Mouse (Mus musculus) left cerebral cortex, adult 8-10 months (tissue): ENCODE results near the gene Trib3. TPM values are rescaled to one million over a fixed set of nuclear protein-coding genes. Genes with fewer than 3 reads are reported as not detected.
"Not testable (repeated sequence)": the region's sequence is repeated elsewhere in the genome, so short reads cannot be mapped to it uniquely, and the experiment has no call there.

Source experiments
- DNase-seq, 2 experiments: peaks; one replicate each; pipeline ENCODE4 v3.0.0; 2022; ENCODE audit warnings: low spot score in 2 of 2
- total RNA-seq, 4 experiments: library from RNA; stranded (reverse); gene quantifications; 2 replicates each; pipeline ENCODE4 v1.2.4; 2022

Trib3 gene
- total RNA-seq, 4 experiments from 2014 or later, result 0.84 to 2.1 (median 1.5) TPM

DNA sequence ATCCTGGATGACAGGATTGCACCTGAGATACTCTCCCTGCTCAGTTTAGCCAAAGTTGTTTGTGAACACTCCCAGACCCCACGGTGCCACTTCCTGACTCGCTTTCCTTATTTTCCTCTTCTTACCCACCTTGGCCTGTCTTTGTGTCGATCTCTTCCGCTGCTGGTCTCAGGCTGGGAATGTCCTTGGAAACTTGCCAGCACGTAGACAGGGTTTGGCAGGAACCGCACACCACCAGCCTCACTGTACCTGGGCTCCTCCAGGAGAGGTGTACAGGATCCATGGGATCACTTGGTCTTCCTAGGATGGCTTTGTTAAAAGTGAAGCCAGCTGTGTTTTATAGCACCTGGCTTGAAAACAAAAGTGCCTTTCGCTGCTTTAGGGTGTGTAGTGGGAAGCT lies 30.8 kb downstream of the Trib3 start:
- DNase-seq, result no peak

DNA sequence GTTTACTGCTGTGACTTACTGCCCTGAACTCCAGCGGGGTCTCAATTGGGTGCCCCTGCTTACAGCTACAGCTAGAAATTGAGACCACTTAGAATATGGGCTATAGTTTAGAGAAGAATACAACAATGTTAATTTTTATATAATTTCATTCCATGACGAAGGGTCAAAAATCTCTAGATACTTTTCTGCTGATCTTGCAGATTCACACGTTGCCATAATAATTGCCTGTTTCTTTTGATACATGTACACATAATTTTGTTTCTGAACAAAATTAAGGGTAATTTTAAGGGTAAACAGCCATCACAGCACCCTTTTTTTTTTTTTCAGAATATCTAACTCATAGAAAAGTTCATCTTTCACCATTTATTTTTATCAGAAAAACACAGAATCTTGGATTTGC lies 36.6 kb downstream of the Trib3 start:
- no peak for DNase-seq

DNA sequence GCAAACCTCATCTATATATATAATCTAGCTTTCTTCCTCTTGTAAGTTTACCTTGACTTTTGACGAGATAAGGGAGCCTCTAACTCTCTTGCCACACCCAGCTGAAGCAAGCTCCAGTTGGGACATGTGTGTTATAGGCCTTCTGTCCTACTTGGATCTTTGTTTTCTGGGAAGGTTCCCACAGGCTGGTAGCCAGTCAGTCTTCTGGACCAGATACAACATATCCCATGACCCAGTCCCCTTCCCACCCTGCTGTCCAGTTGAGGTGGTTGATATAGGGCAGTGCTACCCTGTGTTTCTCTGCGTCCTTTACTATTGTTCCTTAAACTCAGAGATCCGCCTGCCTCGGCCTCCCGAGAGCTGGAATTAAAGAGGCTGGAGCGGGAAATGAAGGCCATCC lies 38.4 kb downstream of the Trib3 start:
- DNase-seq, result no peak

DNA sequence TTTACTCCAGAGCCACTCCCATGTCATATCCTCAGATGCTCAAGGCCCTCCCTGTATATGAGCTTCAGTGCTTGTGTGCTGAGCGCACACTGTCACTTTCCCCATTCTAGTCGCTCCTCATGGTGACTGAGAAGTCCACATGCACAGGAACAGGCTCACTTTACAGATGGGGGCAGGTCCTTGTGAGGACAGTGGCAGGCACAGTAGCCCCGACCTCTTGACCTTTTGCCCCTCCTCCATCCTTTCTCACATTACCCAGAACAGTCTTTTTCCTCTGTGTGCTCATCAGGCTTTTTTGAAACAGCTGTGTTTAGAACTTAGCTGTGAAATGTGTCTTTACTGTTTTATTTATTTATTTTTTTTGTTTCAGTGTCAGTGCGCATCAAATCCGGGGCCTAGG lies 40.1 kb downstream of the Trib3 start:
- no peak for DNase-seq

DNA sequence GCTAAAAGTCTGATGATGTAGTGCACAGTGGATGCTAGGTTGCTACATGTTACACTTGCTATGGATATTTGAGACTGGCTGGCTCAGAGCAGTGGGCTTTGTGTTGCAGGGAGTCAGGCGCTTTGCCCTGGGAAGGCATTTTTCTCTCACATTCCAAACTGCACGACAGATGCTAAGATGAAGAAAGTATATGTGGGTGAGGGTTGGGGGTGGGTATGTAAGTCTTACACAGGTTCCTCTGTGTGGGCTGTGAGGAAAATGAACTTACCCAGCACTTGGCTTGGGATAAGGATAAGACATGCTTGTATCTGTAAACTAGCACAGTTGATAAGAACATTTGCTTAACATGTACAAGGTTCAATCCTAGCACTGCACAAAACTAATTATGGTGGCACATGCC lies 41.0 kb downstream of the Trib3 start:
- DNase-seq, result peak in 1 of 2 experiments; percentile 46

DNA sequence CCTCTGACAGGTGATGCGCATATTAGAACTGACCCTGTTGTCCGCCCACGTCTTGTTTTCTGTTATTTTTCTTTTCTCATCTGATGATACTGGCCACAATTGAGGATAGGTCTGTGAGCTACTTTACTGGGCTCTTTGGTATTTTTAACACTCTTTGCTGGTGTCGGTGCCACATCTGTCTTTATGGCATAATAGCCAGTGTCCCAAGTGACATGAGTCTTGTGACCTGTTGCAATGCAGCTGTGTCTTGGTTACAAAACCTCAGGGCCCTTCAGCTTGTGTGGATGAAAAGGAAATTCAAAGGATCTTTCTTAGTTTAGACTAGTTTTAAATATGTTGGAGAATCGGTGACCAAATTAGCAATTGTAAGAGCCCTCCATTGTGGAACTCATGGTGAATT lies 49.3 kb downstream of the Trib3 start:
- no peak for DNase-seq

DNA sequence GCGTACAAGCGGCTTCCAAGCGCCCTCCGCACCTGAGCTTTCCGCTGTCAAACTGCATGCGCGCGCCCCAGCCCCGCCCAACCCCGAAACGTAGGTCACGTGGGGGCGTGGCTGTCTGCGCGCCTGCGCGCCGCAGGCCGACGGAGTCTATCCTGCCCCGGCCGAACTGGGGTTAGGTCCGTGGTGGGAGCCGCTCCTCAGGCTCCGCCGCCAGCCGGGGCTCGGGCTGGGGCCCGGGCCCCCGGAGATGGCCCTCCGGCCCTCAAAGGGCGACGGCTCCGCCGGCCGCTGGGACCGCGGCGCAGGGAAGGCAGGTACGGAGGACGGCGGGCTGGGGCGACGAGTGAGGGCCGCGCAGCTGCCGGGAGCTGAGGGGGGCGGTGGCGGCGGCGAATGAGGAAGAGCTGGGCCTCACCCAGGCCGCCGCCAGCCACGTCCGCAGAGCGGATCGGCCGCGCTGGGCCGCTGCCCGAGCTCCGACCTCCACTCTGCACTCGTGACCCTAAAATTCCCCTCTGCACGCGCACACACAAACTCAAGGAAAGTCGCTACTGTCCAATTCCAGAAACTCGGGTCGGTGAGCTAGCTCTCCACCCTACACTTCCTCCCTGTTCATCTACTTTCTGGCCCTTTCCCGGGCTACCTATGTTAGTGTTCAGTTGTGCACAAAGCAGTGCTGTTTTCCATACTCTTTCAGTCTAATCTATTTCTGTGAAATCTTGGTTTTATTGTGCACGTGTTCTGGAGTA lies 49.9 kb downstream of the Trib3 start, which contains the start of gene Tbc1d20:
Gene Tbc1d20 (plus strand): TSS at position 102 of the 749 bp plus-strand sequence.
- peak; percentile 75 to 88 for DNase-seq

DNA sequence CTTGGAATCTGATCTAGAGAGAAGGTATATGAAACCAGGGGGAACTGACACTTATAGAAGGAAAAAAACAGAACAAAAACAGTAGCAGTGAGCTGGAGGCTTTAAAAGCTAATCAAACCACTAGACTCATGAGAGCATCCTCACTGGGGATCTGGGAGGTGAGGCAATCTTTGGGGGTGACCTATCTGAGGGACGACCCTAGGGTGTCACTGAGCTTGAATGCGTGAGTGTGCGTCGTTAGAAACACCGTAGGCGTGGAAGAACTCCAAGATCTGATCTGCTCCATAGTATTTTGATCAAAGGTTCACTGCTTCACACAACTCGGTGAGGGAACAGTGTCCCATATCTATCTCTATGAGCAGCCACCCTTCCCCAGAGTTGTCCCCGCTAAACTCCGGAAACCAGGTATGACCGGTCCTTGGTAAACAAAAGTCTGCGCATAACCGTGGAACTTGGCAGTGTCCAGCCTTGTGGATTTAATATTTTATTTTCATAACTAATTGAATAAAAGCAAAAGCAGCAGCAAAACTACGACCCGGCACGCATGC lies 50.6 kb downstream of the Trib3 start:
- no peak for DNase-seq

DNA sequence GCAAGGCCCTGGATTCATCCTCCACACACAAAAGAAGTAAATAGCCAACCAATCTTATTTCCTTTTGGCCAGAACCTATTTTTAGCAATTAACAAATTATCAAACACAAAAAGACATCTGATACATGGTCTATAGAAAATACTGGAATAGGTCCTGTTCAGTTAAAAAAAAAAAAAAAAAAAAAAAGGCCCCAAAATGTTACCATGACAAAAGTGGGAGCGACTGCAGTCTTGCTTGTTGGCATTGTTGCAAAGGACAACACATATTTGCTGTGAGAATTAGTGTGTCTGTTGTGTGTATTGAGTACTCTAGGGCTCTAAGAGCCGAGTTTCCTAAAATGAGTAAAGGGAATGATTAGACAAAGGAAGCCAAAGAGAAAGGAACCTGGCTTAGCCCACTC lies 51.4 kb downstream of the Trib3 start:
- no peak for DNase-seq

DNA sequence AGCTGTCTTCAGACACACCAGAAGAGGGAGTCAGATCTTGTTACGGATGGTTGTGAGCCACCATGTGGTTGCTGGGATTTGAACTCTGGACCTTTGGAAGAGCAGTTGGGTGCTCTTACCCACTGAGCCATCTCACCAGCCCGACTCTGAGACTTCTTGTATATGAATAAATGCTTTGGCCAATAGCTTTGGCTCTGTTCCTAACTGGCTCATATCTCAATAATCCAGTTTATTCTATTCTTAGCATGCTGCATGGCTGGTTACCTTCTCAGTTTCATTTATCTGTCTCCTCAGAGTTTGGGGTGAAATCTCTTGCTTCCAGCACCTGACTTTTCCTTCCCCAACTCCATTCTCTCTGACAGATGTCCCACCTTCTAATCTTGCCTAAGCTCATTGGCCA lies 54.2 kb downstream of the Trib3 start:
- not testable (repeated sequence) for DNase-seq

DNA sequence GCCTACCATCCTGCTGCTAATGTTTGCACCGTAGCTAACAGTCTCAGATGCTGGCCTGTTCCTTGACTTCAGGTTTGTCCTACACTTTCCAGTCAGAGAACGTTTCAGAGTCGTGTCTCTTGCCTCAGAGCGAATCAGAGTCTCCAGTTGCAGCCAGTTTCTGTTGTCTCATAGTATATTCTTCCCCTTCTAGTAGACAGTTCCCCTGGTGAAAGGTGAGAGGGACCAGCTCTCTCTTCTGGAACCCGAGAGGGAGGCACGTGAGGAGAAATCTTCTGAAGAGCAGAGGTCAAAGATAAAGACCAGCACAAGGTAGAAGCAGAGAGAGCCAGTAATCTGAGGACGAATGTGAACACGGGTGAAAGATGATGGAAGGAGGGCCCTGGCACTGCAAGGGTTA lies 55.8 kb downstream of the Trib3 start:
- no peak for DNase-seq

DNA sequence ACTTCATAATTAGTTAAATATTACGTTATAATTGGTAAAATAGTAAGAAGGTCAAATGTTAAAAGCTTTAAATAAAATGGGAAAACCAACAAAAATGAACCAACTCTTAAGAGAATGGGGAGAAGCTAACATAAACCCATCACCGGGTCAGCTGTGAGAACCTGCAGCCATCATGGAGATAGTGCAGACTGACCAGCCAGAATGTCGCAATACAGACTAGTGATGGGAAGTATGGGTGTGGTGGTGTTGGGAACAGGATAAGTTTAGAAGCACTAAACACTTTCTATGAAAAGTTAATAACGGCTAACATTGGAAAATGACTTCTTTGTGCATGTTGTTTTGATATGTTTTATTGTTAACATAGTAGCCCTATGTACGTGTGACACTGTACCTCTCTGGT lies 56.3 kb downstream of the Trib3 start:
- DNase-seq, result no peak

Other genes with a start within 250 kb of the Trib3 start
- 100 to 1,000 TPM in 1 of 4 experiments, 10 to 100 TPM in 3; 84.6 to 103 (median 91.5) TPM for gene Srxn1, start 238.5 kb downstream of the Trib3 start, total RNA-seq
- 1 to 10 TPM in 2 of 4 experiments, under 1 TPM in 2; 0.91 to 1.5 (median 1.0) TPM for gene Tcf15, start 200.5 kb downstream of the Trib3 start, total RNA-seq
- 100 to 1,000 TPM in 3 of 4 experiments, 10 to 100 TPM in 1; 95.7 to 112 (median 101) TPM for gene Csnk2a1, start 117.2 kb downstream of the Trib3 start, total RNA-seq
- 10 to 100 TPM; 52.5 to 56.3 (median 55.9) TPM for gene Tbc1d20, start 50.2 kb downstream of the Trib3 start, total RNA-seq
- gene Rbck1, start 11.4 kb downstream of the Trib3 start, total RNA-seq, result 100 to 1,000 TPM; 105 to 110 (median 105) TPM
- 100 to 1,000 TPM; 112 to 125 (median 120) TPM for gene Nrsn2, start 32.6 kb upstream of the Trib3 start, total RNA-seq
- 10 to 100 TPM; 12.9 to 15.4 (median 14.3) TPM for gene Sox12, start 54.0 kb upstream of the Trib3 start, total RNA-seq
- gene Zcchc3, start 71.0 kb upstream of the Trib3 start, total RNA-seq, result 10 to 100 TPM in 3 of 4 experiments, 1 to 10 TPM in 1; 9.6 to 11.2 (median 10.9) TPM
- 1 to 10 TPM; 2.0 to 3.7 (median 2.7) TPM for gene 6820408C15Rik, start 71.6 kb upstream of the Trib3 start, total RNA-seq
- not detected for gene Defb23, start 120.6 kb upstream of the Trib3 start, total RNA-seq
- gene Defb20, start 133.0 kb upstream of the Trib3 start, total RNA-seq, result not detected
- not detected for gene Defb22, start 146.1 kb upstream of the Trib3 start, total RNA-seq
- gene Defb26, start 167.7 kb upstream of the Trib3 start, total RNA-seq, result not detected
- not detected for gene Defb28, start 174.2 kb upstream of the Trib3 start, total RNA-seq
- not detected for gene Defb29, start 196.1 kb upstream of the Trib3 start, total RNA-seq
- not detected for gene Gm17416, start 225.3 kb upstream of the Trib3 start, total RNA-seq
- not detected for gene Defb21, start 228.7 kb upstream of the Trib3 start, total RNA-seq
- gene Defb19, start 236.3 kb upstream of the Trib3 start, total RNA-seq, result not detected